Mouse (Mus musculus): ENCODE data around the gene Htr7.

The Htr7 gene

GRCm38 (mm10) chr19:35974681-35975080, 82.6 kb downstream of the Htr7 start:
- no peak for DNase-seq (ENCODE audit: low read depth in 2 of 2, low spot score in 2 of 2)

- DNase-seq (ENCODE audit: low read depth in 2 of 2, low spot score in 2 of 2), result no peak
Measured at GRCm38 (mm10) chr19:35957656-35958055, 99.7 kb downstream of the Htr7 start.

- DNase-seq (ENCODE audit: low read depth in 2 of 2, low spot score in 2 of 2), result no peak
Measured at GRCm38 (mm10) chr19:35955698-35956097, 101.6 kb downstream of the Htr7 start.

- DNase-seq (ENCODE audit: low read depth in 2 of 2, low spot score in 2 of 2), result no peak
Measured at GRCm38 (mm10) chr19:35949888-35950287, 107.4 kb downstream of the Htr7 start.

GRCm38 (mm10) chr19:35924961-35925495, 132.3 kb downstream of the Htr7 start:
- no peak for DNase-seq (ENCODE audit: low read depth in 2 of 2, low spot score in 2 of 2)

- DNase-seq (ENCODE audit: low read depth in 2 of 2, low spot score in 2 of 2), result no peak
Measured at GRCm38 (mm10) chr19:35924418-35924817, 132.9 kb downstream of the Htr7 start.
